Mouse (Mus musculus) lung, embryonic 15.5 days (tissue): ENCODE measurements around the gene Psmb11. TPM values are rescaled to one million over a fixed set of nuclear protein-coding genes. Genes with fewer than 3 reads are reported as not detected.
A peak's percentile ranks its signal among the peaks of the same experiment; 100 is the strongest.

ENCODE experiments used
- ATAC-seq: fragments of 200-750 bp; cut with Nextera tagmentation; 2 replicates; pipeline ENCODE4 v1.8.0; 2017; ENCODE audit warnings: moderate number of reproducible peaks, borderline replicate concordance; ENCODE audit not compliant: low FRiP score, low TSS enrichment; ENCODE audit errors: extremely low read depth
- H3K27ac ChIP-seq: fragments of 300-500 bp; sonication (generic); 2 replicates; pipeline ENCODE4 v1.5.1; 2015; ENCODE audit warnings: moderate library complexity, mild to moderate bottlenecking, inconsistent platforms
- H3K27me3 ChIP-seq: fragments of 300-500 bp; sonication (generic); 2 replicates; pipeline ENCODE4 v1.6.1; 2015; ENCODE audit warnings: inconsistent platforms
- H3K36me3 ChIP-seq: fragments of 300-500 bp; sonication (generic); 2 replicates; pipeline ENCODE4 v1.6.1; 2015; ENCODE audit warnings: inconsistent platforms
- H3K4me1 ChIP-seq: fragments of 300-500 bp; sonication (generic); 2 replicates; pipeline ENCODE4 v1.6.1; 2015; ENCODE audit warnings: inconsistent platforms
- H3K4me2 ChIP-seq: fragments of 300-500 bp; sonication (generic); 2 replicates; pipeline ENCODE4 v1.6.1; 2015; ENCODE audit warnings: inconsistent platforms, mild to moderate bottlenecking, moderate library complexity
- H3K4me3 ChIP-seq: fragments of 300-500 bp; sonication (generic); 2 replicates; pipeline ENCODE4 v1.5.1; 2015; ENCODE audit warnings: mild to moderate bottlenecking, inconsistent platforms
- H3K9ac ChIP-seq: fragments of 300-500 bp; sonication (generic); 2 replicates; pipeline ENCODE4 v1.6.1; 2015; ENCODE audit warnings: inconsistent platforms
- H3K9me3 ChIP-seq: fragments of 300-500 bp; sonication (generic); 2 replicates; pipeline ENCODE4 v1.6.1; 2016; ENCODE audit warnings: inconsistent platforms
- WGBS: fragments of 180-500 bp; shearing (Covaris S2); methylation state at CpG from one replicate; pipeline ENCODE4 v1.1.7; 2015; 5-methylcytosine and 5-hydroxymethylcytosine counted together
- polyA plus RNA-seq: library from polyadenylated mRNA; unstranded; fragments of >200 nt; fragmentation: Nextera tagmentation; extraction: Ambion mirVana; gene quantifications from 2 replicates; pipeline ENCODE4 v1.2.1, GENCODE M21; 2015

Psmb11 gene
- 0.94 and 4.7 TPM in 2 replicates for polyA plus RNA-seq

GRCm38 (mm10) chr14:54621133-54621532, at the start of gene Psmb11:
Psmb11 (plus strand) TSS chr14:54621433.
- H3K9me3 ChIP-seq = no peaks in the 10 kb centered on the region
- H3K9ac ChIP-seq = no peak within 1 kb of the TSS
- peaks cover 11% of the 10 kb centered on the region for H3K4me1 ChIP-seq
- ATAC-seq = no peak
- H3K36me3 ChIP-seq = peaks cover 4% of the 10 kb centered on the region
- H3K27ac ChIP-seq = no peak within 1 kb of the TSS
- 84% methylated on average over 1 of the region's 1 CpGs for WGBS
- H3K4me2 ChIP-seq = no peak within 1 kb of the TSS
- H3K27me3 ChIP-seq = no peaks in the 10 kb centered on the region
- no peak within 1 kb of the TSS for H3K4me3 ChIP-seq

GRCm38 (mm10) chr14:54572122-54572521, 49.1 kb upstream of the Psmb11 start:
- no peak for ATAC-seq
- 0 out of 2 replicates have a peak overlapping the region, but pooled peaks have one; percentile 94 for H3K9ac ChIP-seq
- H3K4me3 ChIP-seq = no peak overlapping the region
- no peaks in the 10 kb centered on the region for H3K9me3 ChIP-seq
- peak overlapping the region; percentile 62; the same call in 1 of the 2 replicates for H3K4me2 ChIP-seq
- 48% methylated on average over 4 of the region's 4 CpGs for WGBS
- peaks cover 48% of the 10 kb centered on the region for H3K4me1 ChIP-seq
- peak overlapping the region; percentile 97 for H3K27ac ChIP-seq
- no peaks in the 10 kb centered on the region for H3K27me3 ChIP-seq
- peaks cover 45% of the 10 kb centered on the region for H3K36me3 ChIP-seq

GRCm38 (mm10) chr14:54572790-54573736, 48.2 kb upstream of the Psmb11 start:
- H3K36me3 ChIP-seq = peaks cover 36% of the 10 kb centered on the region
- H3K4me1 ChIP-seq = peaks cover 48% of the 10 kb centered on the region
- ATAC-seq = peak; percentile 49
- H3K4me3 ChIP-seq = peak overlapping the region; percentile 81
- peak overlapping the region; percentile 62 for H3K4me2 ChIP-seq
- peak overlapping the region; percentile 97 for H3K27ac ChIP-seq
- 16% methylated on average over 14 of the region's 14 CpGs for WGBS
- H3K27me3 ChIP-seq = no peaks in the 10 kb centered on the region
- H3K9me3 ChIP-seq = no peaks in the 10 kb centered on the region
- peak overlapping the region; percentile 94 for H3K9ac ChIP-seq

DNA sequence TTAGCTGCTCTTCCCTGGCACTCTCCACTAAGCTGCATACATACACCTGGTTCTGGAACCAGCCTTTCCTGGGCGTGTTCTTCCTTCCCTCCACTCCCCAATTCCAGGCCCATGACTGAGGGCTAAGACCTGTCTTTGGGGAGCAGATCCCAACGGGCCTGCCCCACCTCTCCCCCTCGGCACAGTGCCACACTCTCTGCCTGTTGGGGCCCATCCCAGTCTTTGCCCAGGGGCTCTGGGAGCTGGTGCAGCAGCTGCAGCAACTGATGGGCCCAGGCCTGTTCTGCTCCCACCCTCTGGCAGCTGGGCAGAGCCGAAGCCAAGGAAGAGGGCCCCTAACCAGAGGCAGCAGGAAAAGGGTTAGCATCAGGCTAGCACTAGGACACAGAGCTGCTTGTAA, 47.0 kb upstream of the Psmb11 start:
- Histone ChIP-seq H3K9me3 (no peaks in the 10 kb centered on the region), H3K4me2 (peak overlapping the region; percentile 62), H3K9ac (peak overlapping the region; percentile 94), H3K27ac (peak overlapping the region; percentile 97), H3K27me3 (no peaks in the 10 kb centered on the region), H3K4me3 (peak overlapping the region; percentile 81), H3K36me3 (peaks cover 26% of the 10 kb centered on the region), H3K4me1 (peaks cover 54% of the 10 kb centered on the region)
- 16% methylated on average over 4 of the region's 4 CpGs for WGBS
- no peak for ATAC-seq

- Histone ChIP-seq H3K9ac (peak overlapping the region; percentile 94), H3K27ac (peak overlapping the region; percentile 97), H3K9me3 (no peaks in the 10 kb centered on the region), H3K4me3 (peak overlapping the region; percentile 81), H3K4me1 (peaks cover 47% of the 10 kb centered on the region), H3K4me2 (peak overlapping the region; percentile 62), H3K27me3 (no peaks in the 10 kb centered on the region), H3K36me3 (peaks cover 19% of the 10 kb centered on the region)
- ATAC-seq = no peak
- WGBS = 2% methylated on average over 8 of the region's 8 CpGs
These were observed 46.2 kb upstream of the Psmb11 start for GRCm38 (mm10) chr14:54575031-54575430.

DNA sequence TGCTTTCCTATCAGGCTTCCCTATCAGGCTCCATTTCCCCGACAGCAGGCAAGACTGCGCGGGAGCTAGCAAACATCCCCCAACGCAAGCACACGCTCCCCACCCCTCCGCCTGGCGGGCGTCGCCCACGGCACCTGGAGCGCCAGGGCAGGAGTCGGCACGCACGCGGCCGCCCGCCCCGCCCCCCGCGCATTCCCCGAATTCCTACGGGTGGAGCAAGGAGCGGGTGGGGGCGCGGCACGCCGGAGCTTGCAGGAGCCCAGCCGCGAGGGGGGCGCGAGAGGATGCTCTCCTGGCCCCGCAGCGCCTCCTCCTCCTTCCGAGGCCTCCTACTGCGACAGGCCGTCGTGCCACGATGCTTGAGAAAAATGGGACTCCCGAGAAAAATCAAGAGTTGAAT, 45.6 kb upstream of the Psmb11 start:
- Histone ChIP-seq H3K4me2 (peak overlapping the region; percentile 62), H3K9ac (peak overlapping the region; percentile 94), H3K9me3 (no peaks in the 10 kb centered on the region), H3K36me3 (peaks cover 14% of the 10 kb centered on the region), H3K4me3 (peak overlapping the region; percentile 81), H3K27me3 (no peaks in the 10 kb centered on the region), H3K4me1 (peaks cover 44% of the 10 kb centered on the region), H3K27ac (peak overlapping the region; percentile 97)
- 0% methylated on average over 33 of the region's 39 CpGs for WGBS
- ATAC-seq = peak; percentile 44

DNA sequence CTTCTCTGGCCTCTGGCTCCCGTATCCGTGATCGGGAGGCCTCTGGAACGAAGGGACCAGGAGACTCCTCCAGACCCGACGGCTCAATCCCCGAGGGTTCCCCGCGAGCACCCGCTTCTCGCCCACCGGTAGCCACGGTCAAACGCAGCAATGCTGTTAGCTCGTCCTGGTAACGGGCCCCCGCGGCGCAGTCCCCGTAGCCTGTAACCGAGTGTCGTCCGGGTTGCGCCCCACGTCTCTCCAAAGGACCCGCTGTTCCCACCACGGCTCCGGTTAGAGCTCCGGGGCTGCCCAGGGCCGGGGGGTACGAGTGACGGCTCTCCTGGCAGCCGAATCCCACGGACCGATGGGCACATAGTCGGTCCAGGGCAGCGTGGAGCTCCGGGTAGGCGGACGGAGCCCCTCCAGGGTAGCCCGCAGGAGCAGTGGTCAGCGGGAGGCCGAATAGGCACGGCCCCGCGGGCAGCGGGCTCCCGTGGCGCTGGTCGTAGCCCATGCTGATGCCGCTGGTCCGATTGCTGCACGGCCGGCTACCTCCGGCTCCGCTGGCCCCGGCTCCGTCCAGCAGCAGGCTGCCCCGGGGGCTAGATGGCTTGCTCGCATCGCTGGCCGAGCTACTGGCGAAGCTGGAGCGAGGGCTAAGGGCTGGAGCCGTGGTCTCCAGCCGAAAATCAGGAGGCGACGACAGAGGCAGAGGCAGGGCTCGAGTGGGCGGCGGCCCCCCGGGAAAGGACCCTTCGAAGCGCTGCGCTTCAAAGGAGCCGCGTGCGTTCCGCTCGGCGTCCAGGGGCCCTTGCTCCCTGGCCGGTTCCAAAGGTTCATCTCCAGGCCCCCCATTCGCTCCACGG, 44.8 kb upstream of the Psmb11 start:
- Histone ChIP-seq H3K4me1 (peaks cover 44% of the 10 kb centered on the region), H3K9ac (peak overlapping the region; percentile 94), H3K4me2 (peak overlapping the region; percentile 62), H3K9me3 (no peaks in the 10 kb centered on the region), H3K36me3 (peaks cover 6% of the 10 kb centered on the region), H3K4me3 (peak overlapping the region; percentile 81), H3K27ac (peak overlapping the region; percentile 97), H3K27me3 (no peaks in the 10 kb centered on the region)
- WGBS = under 1% methylated on average over 69 of the region's 84 CpGs
- ATAC-seq = no peak

GRCm38 (mm10) chr14:54577089-54577982, 43.9 kb upstream of the Psmb11 start, which contains the start of gene Ajuba:
Ajuba (minus strand) TSS chr14:54577558.
- H3K36me3 ChIP-seq = no peaks in the 10 kb centered on the region
- H3K27me3 ChIP-seq = no peaks in the 10 kb centered on the region
- H3K27ac ChIP-seq = peak within 1 kb of the TSS; percentile 97
- under 1% methylated on average over 66 of the region's 66 CpGs for WGBS
- peaks cover 37% of the 10 kb centered on the region for H3K4me1 ChIP-seq
- peak within 1 kb of the TSS; percentile 81 for H3K4me3 ChIP-seq
- peak within 1 kb of the TSS; percentile 62 for H3K4me2 ChIP-seq
- H3K9ac ChIP-seq = peak within 1 kb of the TSS; percentile 94
- ATAC-seq = peak; percentile 74
- H3K9me3 ChIP-seq = no peaks in the 10 kb centered on the region

GRCm38 (mm10) chr14:54578063-54578462, 43.2 kb upstream of the Psmb11 start:
- peak overlapping the region; percentile 97 for H3K27ac ChIP-seq
- peak overlapping the region; percentile 81 for H3K4me3 ChIP-seq
- under 1% methylated on average over 10 of the region's 10 CpGs for WGBS
- H3K9ac ChIP-seq = peak overlapping the region; percentile 94
- H3K4me1 ChIP-seq = peaks cover 30% of the 10 kb centered on the region
- no peaks in the 10 kb centered on the region for H3K27me3 ChIP-seq
- peak; percentile 11; the same call in 1 of the 2 replicates for ATAC-seq
- peak overlapping the region; percentile 62 for H3K4me2 ChIP-seq
- H3K9me3 ChIP-seq = no peaks in the 10 kb centered on the region
- H3K36me3 ChIP-seq = peaks cover 5% of the 10 kb centered on the region; the same call in 1 of the 2 replicates

- Histone ChIP-seq H3K27ac (no peak overlapping the region), H3K27me3 (no peaks in the 10 kb centered on the region), H3K9me3 (no peaks in the 10 kb centered on the region), H3K4me1 (peaks cover 14% of the 10 kb centered on the region), H3K4me3 (no peak overlapping the region), H3K9ac (no peak overlapping the region), H3K4me2 (no peak overlapping the region), H3K36me3 (peaks cover 13% of the 10 kb centered on the region; the same call in 1 of the 2 replicates)
- WGBS = 77% methylated on average over 7 of the region's 7 CpGs
- ATAC-seq = no peak
These were observed 41.6 kb upstream of the Psmb11 start for GRCm38 (mm10) chr14:54579638-54580037.
